Mouse (Mus musculus) liver, postnatal 0 days (tissue): Measurements from ENCODE around the gene Itih2. TPM values are rescaled to one million over a fixed set of nuclear protein-coding genes. Genes with fewer than 3 reads are reported as not detected.
A peak's percentile ranks its signal among the peaks of the same experiment; 100 is the strongest.

ENCODE experiments used
- ATAC-seq: fragments of 200-750 bp; cut with Nextera tagmentation; 2 replicates; pipeline ENCODE4 v1.8.0; 2017; ENCODE audit warnings: mild to moderate bottlenecking, moderate library complexity
- DNase-seq: peaks from one replicate; pipeline ENCODE4 v3.0.0-alpha.2; 2016
- H3K27ac ChIP-seq: fragments of 300-500 bp; sonication (generic); 2 replicates; pipeline ENCODE4 v1.5.1; 2014; ENCODE audit warnings: antibody characterized with exemption, moderate library complexity, mild to moderate bottlenecking, low read depth
- H3K27me3 ChIP-seq: fragments of 300-500 bp; sonication (generic); 2 replicates; pipeline ENCODE4 v1.6.1; 2014; ENCODE audit warnings: low read length, control low read depth, mixed read lengths; ENCODE audit not compliant: insufficient read depth
- H3K36me3 ChIP-seq: fragments of 300-500 bp; sonication (generic); replicated peaks from 2 replicates; pipeline ENCODE4 v1.6.1; 2014; ENCODE audit warnings: mild to moderate bottlenecking, control low read depth, low read length, moderate library complexity, mixed read lengths; ENCODE audit not compliant: insufficient read depth
- H3K4me1 ChIP-seq: fragments of 300-500 bp; sonication (generic); 2 replicates; pipeline ENCODE4 v1.6.1; 2014; ENCODE audit warnings: antibody characterized with exemption, mild to moderate bottlenecking, control low read depth; ENCODE audit not compliant: insufficient read depth
- H3K4me2 ChIP-seq: fragments of 300-500 bp; sonication (generic); 2 replicates; pipeline ENCODE4 v1.6.1; 2014; ENCODE audit warnings: low read depth, mild to moderate bottlenecking, low read length, moderate library complexity, mixed read lengths
- H3K4me3 ChIP-seq: fragments of 300-500 bp; sonication (generic); 2 replicates; pipeline ENCODE4 v1.5.1; 2014; ENCODE audit warnings: low read depth, low read length
- H3K9ac ChIP-seq: fragments of 300-500 bp; sonication (generic); replicated peaks from 2 replicates; pipeline ENCODE4 v1.6.1; 2014; ENCODE audit warnings: mild to moderate bottlenecking, moderate library complexity
- H3K9me3 ChIP-seq: fragments of 300-500 bp; sonication (generic); 2 replicates; pipeline ENCODE4 v1.6.1; 2016; ENCODE audit warnings: mild to moderate bottlenecking, control low read depth, low read length, mixed read lengths
- CTCF ChIP-seq: sonication (generic); IDR thresholded peaks from 2 replicates; pipeline ENCODE4 v1.5.1; 2016; ENCODE audit warnings: antibody characterized with exemption, low read depth
- EP300 ChIP-seq: IDR thresholded peaks from 2 replicates; pipeline ENCODE4 v1.6.1; 2016; ENCODE audit warnings: antibody characterized with exemption, low read depth, mild to moderate bottlenecking
- WGBS: fragments of 180-500 bp; shearing (Covaris S2); extraction: QIAGEN DNeasy Blood & Tissue Kit; methylation state at CpG from one replicate; pipeline ENCODE4 v1.1.7; 2014; ENCODE audit not compliant: insufficient replicate concordance; 5-methylcytosine and 5-hydroxymethylcytosine counted together
- polyA plus RNA-seq: library from polyadenylated mRNA; unstranded; fragments of >200 nt; fragmentation: Nextera tagmentation; extraction: Ambion mirVana; gene quantifications from 2 replicates; pipeline ENCODE4 v1.2.1, GENCODE M21; 2015

Itih2 gene
- polyA plus RNA-seq, 1 experiment from 2014 or later: 547 TPM

DNA sequence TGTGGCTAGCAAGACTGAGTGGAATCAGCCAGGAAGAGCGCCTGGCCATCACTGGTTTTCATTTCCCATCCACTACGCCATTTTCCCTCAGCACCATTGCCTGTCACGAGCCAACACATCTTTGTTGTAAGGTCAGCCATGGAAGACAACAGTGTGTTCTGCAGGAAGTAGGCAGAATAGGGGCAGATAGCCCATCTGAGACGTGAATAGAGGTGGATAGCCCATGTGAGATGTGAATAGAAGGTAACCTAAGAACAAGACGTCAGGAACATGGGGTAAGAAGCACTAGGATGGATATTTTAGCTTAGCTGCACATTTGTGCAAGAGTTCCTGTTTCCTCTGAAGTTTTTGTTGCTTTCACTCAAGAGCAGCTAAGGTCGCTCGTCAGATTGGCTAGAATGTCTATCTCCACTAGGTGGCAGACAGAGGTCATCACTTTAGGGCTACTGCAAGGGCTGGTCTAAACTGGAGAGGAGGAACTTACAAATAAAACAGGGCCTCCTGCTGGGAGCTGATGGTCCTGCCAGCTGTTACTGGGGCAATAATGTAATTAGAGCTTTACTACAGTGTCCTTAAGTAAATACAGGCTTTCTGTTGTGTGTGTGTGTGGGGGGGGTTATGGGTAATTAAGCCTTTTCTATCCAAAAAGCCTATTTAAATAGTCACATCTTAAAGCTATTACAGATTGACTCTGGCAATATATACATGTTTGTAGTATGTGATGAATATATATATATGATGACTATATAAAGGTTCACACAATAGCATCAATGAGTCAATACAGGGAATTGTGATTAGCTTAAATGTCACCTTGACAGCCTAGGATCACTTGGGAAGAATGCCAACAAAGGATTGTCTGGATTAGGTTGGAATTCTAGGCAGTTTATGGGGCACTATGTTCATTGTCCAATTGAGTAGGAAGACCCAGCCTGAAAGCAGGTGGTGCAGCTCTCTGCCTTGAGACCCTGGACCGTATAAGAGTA, 11.6 kb upstream of the Itih2 start:
- no peak overlapping the region for H3K4me2 ChIP-seq
- no peak overlapping the region for H3K27ac ChIP-seq
- ATAC-seq (peak; percentile 92), DNase-seq (peak; percentile 70)
- no peaks in the 10 kb centered on the region for H3K27me3 ChIP-seq
- WGBS: 26% methylated on average over 8 of the region's 8 CpGs
- no peak; the same call in 1 of the 2 replicates for TF ChIP-seq EP300
- peak; percentile 90 for TF ChIP-seq CTCF
- H3K36me3 ChIP-seq: no peaks in the 10 kb centered on the region
- H3K4me3 ChIP-seq: no peak overlapping the region
- no peaks in the 10 kb centered on the region for H3K4me1 ChIP-seq
- no peaks in the 10 kb centered on the region for H3K9me3 ChIP-seq
- H3K9ac ChIP-seq: no peak overlapping the region

- no peak overlapping the region for H3K4me3 ChIP-seq
- no peak overlapping the region for H3K4me2 ChIP-seq
- no peaks in the 10 kb centered on the region for H3K36me3 ChIP-seq
- DNase-seq (no peak), ATAC-seq (no peak)
- peaks cover 3% of the 10 kb centered on the region; the same call in 1 of the 2 replicates for H3K4me1 ChIP-seq
- WGBS: 70% methylated on average over 5 of the region's 5 CpGs
- no peaks in the 10 kb centered on the region for H3K9me3 ChIP-seq
- H3K9ac ChIP-seq: no peak overlapping the region
- H3K27ac ChIP-seq: no peak overlapping the region
- TF ChIP-seq CTCF (no peak), EP300 (no peak)
- H3K27me3 ChIP-seq: no peaks in the 10 kb centered on the region
These were observed 9.3 kb upstream of the Itih2 start for GRCm38 (mm10) chr2:10140456-10140855.

DNA sequence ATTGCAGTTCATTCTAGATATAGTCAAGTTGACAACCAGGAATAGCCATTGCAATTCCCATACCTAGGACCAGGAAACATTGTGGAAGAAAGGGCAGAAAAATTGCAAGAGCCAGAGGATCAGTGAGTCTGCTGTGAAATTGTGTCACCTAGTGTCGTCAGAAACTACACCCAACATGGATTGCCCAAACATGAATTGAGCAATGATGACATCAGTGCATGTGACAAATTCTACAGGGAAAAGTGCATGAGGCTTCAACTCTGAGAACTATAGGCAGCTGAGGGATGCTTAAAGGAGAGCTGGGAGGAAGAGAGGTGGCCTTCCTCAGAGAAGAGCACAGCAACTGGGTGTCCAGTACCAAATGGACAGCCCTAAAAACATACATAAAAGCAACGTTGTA, 6.1 kb upstream of the Itih2 start:
- Histone ChIP-seq H3K4me2 (no peak overlapping the region), H3K27ac (peak overlapping the region; percentile 74), H3K4me3 (no peak overlapping the region), H3K27me3 (no peaks in the 10 kb centered on the region), H3K4me1 (peaks cover 5% of the 10 kb centered on the region), H3K36me3 (no peaks in the 10 kb centered on the region), H3K9ac (no peak overlapping the region), H3K9me3 (no peaks in the 10 kb centered on the region)
- DNase-seq (peak; percentile 50), ATAC-seq (peak; percentile 80)
- TF ChIP-seq EP300: peak; percentile 79; the same call in 1 of the 2 replicates
- TF ChIP-seq CTCF: no peak
- WGBS: 52% methylated on average over 2 of the region's 2 CpGs

DNA sequence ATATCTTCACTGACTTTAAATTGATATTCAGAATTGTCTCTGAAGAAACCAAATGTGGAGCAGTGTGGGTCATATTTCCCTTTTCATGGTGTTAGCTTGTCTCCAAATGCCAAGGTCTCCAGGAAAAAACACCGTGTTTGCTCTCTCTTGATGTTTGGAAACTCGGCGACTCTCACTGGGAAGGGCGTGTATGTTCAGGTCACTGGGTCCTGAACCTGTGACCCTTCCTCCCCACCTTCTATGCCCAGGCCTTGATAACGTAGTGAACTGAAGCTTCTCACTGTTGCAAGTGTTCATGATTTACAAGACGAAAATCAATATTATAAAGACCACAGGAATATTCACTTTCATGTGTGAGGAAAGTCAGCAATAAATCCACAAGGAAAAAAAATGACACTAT, 2.7 kb upstream of the Itih2 start:
- TF ChIP-seq CTCF (no peak), EP300 (no peak; the same call in 1 of the 2 replicates)
- Histone ChIP-seq H3K27ac (peak overlapping the region; percentile 84), H3K27me3 (no peaks in the 10 kb centered on the region), H3K4me3 (no peak overlapping the region), H3K9me3 (no peaks in the 10 kb centered on the region), H3K9ac (no peak overlapping the region), H3K4me2 (no peak overlapping the region), H3K36me3 (no peaks in the 10 kb centered on the region), H3K4me1 (peaks cover 12% of the 10 kb centered on the region)
- DNase-seq (peak; percentile 40), ATAC-seq (peak; percentile 73)
- 56% methylated on average over 6 of the region's 6 CpGs for WGBS

GRCm38 (mm10) chr2:10132128-10132527, 932 bp upstream of the Itih2 start:
- TF ChIP-seq CTCF (no peak), EP300 (no peak)
- Histone ChIP-seq H3K27me3 (no peaks in the 10 kb centered on the region), H3K4me3 (no peak overlapping the region), H3K27ac (peak overlapping the region; percentile 92), H3K9me3 (no peaks in the 10 kb centered on the region), H3K9ac (no peak overlapping the region), H3K36me3 (0 out of 2 replicates have a peak, but pooled peaks cover 3% of the 10 kb centered on the region), H3K4me1 (peaks cover 12% of the 10 kb centered on the region), H3K4me2 (no peak overlapping the region)
- WGBS: 79% methylated on average over 1 of the region's 1 CpGs
- DNase-seq: no peak
- ATAC-seq: no peak

DNA sequence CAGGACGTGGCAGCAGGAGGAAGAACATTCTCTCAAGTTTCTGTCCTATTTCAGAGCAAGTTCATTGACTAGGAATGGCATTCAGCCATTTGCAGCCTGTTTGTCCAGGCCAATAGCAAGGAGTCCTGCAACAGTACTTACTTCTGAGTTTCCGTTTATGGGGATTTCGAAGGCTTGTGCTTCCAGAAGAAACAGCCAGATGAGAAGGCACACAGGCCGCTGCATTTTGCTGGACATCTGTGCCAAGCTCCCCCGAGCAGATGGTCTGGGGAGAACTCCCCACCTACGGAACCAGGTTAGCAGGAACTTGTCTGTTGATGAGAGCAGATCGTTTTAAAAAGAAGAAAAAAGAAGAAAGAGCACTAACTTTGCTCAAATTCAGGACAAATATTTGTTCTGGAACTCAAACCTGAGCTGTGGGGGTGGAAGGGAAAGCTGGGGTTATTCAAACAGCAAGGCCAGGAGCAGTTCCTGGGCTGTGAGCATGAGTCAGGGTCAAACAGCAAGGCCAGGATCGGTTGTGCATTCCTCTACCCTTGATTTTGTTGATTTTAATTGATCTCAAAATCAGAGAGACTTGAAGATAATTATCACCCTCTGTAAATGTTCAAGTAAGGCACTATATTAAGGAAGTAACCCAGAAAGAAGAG, 730 bp downstream of the Itih2 start:
- peak; percentile 59 for ATAC-seq
- peak overlapping the region; percentile 60; the same call in 1 of the 2 replicates for H3K4me2 ChIP-seq

More for the DNA sequence above, 730 bp downstream of the Itih2 start:
- Histone ChIP-seq H3K4me3 (peak overlapping the region; percentile 45), H3K4me1 (peaks cover 9% of the 10 kb centered on the region; the same call in 1 of the 2 replicates), H3K9ac (peak overlapping the region; percentile 65), H3K9me3 (no peaks in the 10 kb centered on the region), H3K27ac (peak overlapping the region; percentile 92), H3K36me3 (0 out of 2 replicates have a peak, but pooled peaks cover 3% of the 10 kb centered on the region), H3K27me3 (no peaks in the 10 kb centered on the region)
- WGBS: 56% methylated on average over 8 of the region's 8 CpGs
- DNase-seq: no peak
- TF ChIP-seq EP300 (peak; percentile 43; the same call in 1 of the 2 replicates), CTCF (no peak)
